Mouse (Mus musculus) cerebellum, adult 11 months (tissue): ENCODE results near the gene Rxrb.
"Not testable (repeated sequence)": the region's sequence is repeated elsewhere in the genome, so short reads cannot be mapped to it uniquely, and the experiment has no call there.

Experiments used
- DNase-seq: peaks from one replicate; pipeline ENCODE4 v3.0.0; 2022

Rxrb gene

GRCm38 (mm10) chr17:34031465-34032173 is at the start of gene Rxrb, which contains the start of gene Slc39a7:
Gene Rxrb (plus strand): TSS chr17:34031812.
Gene Slc39a7 (minus strand): TSS chr17:34031682.
- peak; percentile 98 for DNase-seq

DNA sequence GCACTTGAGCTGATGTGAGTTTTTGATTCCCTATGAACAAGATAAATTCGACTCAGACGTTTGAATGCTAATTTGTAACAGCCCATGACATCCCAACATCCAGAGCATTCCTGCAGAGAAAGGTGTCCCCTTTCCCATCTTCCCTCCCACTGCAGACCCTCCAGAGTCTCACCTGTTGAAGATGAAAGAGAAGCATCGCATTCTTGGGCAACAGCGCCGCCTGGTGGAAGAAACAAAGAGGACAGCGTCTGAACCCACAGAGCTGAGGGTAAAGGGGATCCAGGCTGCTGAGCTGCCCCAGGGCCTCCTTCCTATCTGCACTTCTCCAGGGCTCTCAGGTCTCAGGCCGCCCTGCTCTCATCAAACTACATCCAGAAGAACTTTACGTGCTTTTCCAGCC is 49.5 kb upstream of the Rxrb start:
- DNase-seq: peak; percentile 64

- DNase-seq: peak; percentile 45
These were observed 39.6 kb upstream of the Rxrb start for GRCm38 (mm10) chr17:33991788-33992664.

DNA sequence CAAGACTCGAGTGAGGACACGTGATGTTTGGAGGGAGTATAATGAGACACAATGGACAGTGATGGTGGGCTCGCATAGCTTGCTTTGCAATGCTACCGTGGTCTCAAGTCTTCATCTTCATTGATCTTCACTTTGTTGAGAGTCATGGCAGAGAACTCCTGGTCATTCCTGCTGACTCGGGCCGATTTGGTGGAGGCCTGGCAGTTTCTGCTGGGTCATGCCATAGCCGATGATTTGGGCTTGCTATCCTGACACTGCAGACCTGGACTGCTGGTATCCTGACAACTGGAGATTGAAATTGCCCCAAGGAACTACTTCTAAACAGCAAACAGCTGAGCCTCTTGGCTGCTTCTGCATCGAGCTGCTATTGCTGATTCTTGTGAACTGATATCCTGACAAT is 36.7 kb upstream of the Rxrb start:
- DNase-seq: no peak

DNA sequence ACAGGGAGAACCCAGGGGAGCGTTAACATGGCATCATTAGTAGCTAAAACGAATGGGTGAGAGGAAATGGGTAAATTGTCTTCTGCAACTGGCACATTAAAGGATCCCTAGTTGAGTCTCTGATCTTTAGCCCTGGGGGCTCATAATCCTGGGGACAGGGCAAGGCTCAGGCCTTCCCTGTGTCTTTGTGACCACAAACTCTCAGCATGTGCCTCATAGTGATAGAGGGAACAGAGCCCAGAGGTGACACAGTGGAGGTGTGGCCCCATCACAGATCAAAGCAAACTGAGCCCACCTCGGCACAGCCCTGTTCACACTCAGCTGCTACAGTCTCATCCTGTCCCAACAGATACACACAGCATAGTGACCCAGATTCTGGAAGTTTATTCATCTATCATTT is 36.0 kb upstream of the Rxrb start:
- no peak for DNase-seq

- DNase-seq: not testable (repeated sequence)
These were observed 34.6 kb upstream of the Rxrb start for GRCm38 (mm10) chr17:33997025-33997424.

DNA sequence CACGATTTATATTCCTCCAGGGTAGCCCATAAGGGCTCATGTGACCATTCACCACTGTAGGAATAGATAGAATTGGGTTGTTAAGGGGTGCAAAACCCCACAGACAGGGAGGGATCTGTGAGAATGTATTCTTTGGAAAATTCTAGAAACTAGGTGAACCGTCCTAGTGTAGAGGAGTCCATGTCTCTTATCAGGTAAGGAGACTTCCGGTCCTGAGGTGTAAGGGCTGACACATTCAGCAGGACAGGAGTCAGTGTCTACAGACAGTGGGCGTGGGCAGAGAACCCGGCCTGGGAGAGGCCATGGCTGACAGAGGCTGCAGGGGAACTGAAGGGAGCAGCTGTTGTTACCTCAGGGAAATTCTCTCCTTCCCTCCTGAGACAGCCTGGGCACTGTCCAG is 32.9 kb upstream of the Rxrb start:
- not testable (repeated sequence) for DNase-seq

DNA sequence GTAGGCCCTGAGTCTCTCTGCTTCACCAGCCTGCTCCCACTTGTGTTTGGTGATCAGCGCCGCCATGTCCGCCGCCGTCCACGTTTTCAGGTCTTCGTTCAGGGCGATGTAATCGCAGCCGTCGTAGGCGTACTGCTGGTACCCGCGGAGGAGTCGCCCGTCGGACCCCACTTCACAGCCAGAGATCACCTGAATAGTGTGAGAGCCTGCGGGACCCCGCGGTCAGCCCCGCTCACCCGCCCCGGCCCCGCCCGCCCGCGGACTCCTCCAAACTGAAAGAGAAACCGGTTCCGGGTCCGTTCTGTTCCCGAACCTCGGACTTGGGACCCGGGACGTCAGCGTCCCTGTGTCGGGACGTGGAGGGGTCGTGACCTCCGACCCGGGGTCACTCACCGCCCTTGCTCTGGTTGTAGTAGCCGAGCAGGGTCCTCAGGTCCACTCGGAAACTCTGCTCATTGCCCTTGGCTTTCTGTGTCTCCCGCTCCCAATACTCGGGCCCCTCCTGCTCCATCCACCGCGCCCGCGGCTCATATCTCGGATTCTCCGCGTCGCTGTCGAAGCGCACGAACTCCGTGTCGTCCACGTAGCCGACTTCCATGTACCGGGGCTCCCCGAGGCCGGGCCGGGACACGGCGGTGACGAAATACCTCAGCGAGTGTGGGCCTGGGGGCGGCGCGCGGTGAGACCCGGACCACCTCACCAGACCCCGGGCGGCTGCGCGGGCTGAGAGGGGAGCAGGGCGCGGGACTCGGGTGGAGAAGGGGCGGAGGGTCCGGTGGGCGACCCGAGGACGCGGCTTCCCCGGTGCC is 32.1 kb upstream of the Rxrb start:
- no peak for DNase-seq

- peak; percentile 53 for DNase-seq
These were observed 31.5 kb upstream of the Rxrb start, which contains the start of gene H2-K1 for GRCm38 (mm10) chr17:34000150-34000537. Gene H2-K1 (minus strand): TSS chr17:34000347.

GRCm38 (mm10) chr17:34000796-34001195 is 30.8 kb upstream of the Rxrb start:
- DNase-seq: not testable (repeated sequence)

- no peak for DNase-seq
These were observed 28.2 kb upstream of the Rxrb start for GRCm38 (mm10) chr17:34003426-34003825.

- no peak for DNase-seq
These were observed 25.0 kb upstream of the Rxrb start for GRCm38 (mm10) chr17:34006570-34006969.

DNA sequence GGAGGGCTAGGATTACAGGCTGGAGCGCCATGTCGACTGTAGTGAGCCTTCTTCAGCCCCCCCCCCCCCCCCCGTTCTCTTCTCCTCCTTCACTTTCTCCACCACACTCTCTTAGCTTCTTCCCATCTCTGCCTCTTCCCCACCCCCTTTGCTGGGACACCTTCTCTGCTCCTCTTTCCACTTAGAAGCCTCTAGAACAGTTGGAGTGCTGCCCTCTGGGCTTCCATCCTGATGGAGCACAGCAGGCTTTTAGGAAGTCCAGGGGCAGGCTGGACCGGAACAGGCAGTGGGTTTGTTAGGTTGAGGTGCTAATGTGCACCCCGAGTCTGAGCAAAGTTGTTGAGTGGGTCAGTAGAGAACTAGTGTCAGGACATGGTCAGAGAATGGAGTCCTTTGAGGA is 21.5 kb upstream of the Rxrb start:
- DNase-seq: no peak

- no peak for DNase-seq
These were observed 18.2 kb upstream of the Rxrb start for GRCm38 (mm10) chr17:34013436-34013835.

GRCm38 (mm10) chr17:34021539-34022413 is 9.8 kb upstream of the Rxrb start:
- DNase-seq: no peak

- DNase-seq: no peak
These were observed 9.2 kb upstream of the Rxrb start for GRCm38 (mm10) chr17:34022414-34022783.

- no peak for DNase-seq
These were observed 8.6 kb upstream of the Rxrb start for GRCm38 (mm10) chr17:34022987-34023386.

GRCm38 (mm10) chr17:34023678-34024077 is 7.9 kb upstream of the Rxrb start:
- DNase-seq: no peak

- DNase-seq: peak; percentile 87
These were observed 7.2 kb upstream of the Rxrb start, which contains the start of gene Ring1 for GRCm38 (mm10) chr17:34024317-34024821. Gene Ring1 (minus strand): TSS chr17:34024680.

GRCm38 (mm10) chr17:34024861-34025755 is 6.5 kb upstream of the Rxrb start:
- DNase-seq: peak; percentile 29

- DNase-seq: peak; percentile 33
These were observed 5.9 kb upstream of the Rxrb start for GRCm38 (mm10) chr17:34025756-34026151.
